Mouse (Mus musculus): ENCODE data around the gene Spock1.

- TF ChIP-seq CTCF (IDR thresholded peaks at IDR 0.05; ENCODE audit: control insufficient read depth, insufficient read depth, insufficient read length), result no peak
- no peak for TF ChIP-seq MYOD1 (IDR thresholded peaks at IDR 0.05; ENCODE audit: control insufficient read depth, insufficient read length, low read depth)
Measured at GRCm38 (mm10) chr13:57831374-57832163, 76.6 kb downstream of the Spock1 start.
